Mouse (Mus musculus): ENCODE data around the gene Sorcs1. TPM values are rescaled to one million over a fixed set of nuclear protein-coding genes. Genes with fewer than 3 reads are reported as not detected.

Gene Sorcs1
- total RNA-seq, 1 experiment from 2014 or later, result 0.64 TPM

DNA sequence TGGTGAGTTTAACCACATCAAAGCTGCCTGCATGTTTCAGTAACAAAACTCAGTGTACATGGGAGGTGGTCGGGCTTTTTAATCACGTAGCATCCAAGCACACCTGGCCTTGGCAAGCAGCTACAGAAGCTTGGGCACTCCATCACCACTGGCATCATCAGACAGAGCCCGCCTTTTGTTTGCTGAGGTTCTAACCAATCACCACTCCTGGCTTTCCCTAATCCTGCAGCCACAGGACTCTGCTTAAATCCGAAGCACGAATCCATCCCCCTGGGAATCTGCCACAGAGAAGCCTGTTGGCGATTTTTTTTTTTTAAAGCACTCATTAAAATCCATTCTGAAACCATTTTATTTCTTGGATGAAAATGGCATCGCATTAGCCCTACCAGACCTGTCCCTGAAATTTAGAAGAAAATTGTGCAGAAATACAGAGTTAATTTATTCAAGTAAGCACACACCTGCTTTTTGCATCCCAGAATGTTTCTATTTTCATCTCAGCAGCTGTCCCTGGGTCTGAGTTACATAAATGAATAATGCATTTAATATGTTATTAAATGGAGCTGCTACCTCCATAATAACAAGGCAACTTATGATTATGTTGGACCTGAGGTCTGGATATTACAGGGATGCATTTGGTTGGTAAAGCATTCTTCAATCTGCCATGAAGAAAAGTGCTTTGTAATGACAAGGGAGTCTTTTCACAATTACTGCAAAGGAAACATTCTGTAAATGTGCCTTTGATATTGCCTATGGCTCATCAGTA is 463.8 kb downstream of the Sorcs1 start:
- no peak for DNase-seq

DNA sequence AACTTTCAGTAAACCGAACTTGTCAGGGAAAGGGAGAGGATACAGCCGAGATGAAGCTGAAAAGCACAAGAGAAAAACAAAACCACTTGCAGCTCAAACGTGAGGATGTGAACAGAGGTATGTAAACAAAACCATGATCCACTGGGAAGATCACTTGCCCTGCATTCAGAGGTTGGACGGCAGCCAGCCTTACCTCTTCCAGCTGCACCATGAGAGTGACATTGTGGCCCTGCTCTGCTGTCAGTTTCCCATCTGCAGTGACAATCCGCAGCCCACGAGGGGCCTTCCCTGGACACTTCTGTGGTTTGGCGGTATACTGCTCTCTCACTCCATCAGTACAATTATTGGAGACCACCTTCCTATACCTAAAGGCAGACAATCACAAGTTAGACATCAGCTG is 468.0 kb downstream of the Sorcs1 start:
- DNase-seq, result no peak

DNA sequence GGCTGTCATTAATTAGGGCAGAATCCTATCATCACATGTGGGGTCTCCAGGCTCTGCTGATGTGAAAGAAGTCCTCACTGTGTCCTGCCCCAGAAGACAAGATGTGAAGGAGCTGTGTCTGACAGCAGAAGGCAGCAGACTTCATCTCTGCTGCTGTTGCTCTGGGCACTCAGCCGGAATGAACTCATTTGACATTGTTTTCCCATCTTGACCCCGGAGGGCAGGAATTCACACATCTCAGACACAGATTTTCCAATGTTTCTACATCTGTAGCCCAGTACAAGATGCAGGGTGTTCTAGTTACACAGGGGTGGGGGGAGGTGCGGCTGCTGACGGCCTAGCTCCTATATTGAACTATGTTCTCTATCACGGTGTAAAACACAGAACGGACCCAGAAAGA is 474.1 kb downstream of the Sorcs1 start:
- DNase-seq, result no peak

DNA sequence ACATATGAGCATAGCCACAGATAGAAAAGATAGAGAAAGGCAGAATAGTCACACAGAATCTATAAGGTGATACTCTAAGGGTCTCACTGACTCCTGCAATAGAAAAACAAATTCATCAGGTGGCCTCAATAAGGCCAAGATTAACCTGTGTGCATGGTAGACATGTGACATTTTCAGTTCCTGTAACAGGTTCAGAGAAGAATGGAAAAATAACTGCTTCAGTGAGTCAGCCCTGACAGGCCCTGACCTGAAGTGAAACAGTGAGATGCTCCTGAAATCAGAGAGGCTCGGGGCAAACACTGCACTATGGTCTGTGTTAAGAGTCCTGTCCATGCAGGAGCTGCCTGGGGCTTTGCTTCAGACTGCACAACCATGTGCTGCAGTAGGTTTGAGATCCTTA is 481.9 kb downstream of the Sorcs1 start:
- no peak for DNase-seq

DNA sequence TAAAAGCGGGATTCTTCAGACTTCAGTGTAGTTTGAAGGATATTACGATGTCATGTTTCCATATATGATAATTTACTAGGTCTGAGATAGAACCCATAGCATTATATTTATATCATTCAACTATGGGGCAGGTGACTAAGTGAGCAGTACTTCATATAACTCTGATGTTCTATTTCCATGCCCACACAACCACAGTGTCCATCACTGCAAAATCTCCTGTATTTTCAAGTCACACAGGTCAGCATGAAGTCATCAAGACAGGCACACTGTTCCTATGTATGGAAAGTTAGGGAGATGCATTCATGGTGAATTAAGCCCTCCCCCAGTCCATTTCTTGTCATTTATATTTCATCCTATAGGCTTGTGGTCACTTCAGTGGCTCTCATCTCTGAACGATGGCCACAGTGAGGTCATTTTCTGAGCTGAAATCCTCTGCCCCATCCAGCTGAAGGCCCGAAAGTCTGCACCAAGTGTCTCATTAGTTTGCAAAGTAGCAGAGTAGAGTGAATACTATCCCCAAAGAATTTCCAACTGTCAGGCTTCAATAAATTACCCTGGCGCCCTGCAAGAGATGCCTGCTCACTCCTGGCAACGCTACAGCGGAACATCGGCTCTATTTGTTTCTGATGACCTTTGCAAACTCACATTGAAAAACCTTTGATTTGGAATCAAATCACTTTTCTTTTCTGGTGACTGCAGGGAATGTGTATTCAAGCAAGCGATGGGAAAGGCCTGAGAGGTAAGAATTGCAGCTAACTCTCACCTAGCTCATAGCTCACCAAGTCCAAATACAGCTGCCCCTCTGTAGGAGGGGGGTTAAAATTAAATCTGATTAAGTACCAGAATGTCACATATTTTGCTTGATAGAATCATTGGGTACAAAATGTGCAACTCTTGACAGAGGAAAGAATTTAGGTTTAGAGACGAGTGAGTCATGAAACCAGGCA is 492.4 kb downstream of the Sorcs1 start:
- DNase-seq, result no peak

DNA sequence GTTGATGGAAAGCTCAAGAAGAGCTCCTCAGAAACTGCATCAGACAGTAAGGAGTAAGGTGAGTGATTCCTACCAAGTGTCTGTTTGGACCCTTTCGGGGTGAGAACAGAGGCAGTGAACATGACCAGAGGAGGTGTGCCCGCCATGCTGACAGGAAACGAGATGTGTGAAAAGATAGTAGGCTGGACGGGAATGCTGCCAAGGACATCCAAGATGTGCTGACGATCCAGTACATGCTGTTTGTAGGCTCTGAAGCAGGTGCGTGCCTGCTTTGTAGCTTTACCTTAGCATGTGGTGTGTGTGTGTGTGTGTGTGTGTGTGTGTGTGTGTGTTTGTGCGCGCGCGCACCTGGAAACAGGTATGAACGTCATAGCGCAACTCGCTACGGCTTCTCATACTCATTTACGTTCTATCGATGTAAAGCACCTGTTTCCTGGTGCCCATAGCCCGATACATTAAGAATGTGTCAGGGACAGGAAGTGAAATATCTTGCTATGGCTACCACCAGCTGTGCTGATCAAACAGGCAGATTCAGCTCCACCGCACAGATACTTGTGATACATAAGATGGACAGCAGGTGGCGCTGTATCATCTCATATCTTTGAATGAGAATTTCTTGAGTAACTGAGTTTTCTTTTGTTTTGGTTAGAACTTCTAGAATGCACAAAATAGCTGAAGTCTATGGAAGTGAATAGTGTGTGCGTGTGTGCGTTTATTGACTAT is 493.4 kb downstream of the Sorcs1 start:
- DNase-seq, result peak; percentile 22

DNA sequence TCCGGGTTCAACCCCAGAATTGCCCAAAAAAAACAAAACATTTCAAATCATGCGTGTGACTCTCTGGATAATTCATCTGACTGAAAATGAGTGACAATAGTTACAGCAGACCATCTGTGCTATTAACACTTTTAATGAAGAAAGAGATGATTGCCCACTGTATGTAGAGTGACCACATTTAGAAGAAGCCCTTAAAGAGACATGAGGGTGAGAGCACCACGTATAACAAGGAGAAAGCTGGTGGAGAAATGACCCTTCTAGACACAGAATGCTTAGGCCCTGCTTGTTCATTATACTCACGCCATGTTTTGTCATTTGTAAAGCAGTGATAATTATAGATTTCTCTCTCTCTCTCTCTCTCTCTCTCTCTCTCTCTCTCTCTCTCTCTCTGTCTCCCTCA is 499.6 kb downstream of the Sorcs1 start:
- no peak for DNase-seq

DNA sequence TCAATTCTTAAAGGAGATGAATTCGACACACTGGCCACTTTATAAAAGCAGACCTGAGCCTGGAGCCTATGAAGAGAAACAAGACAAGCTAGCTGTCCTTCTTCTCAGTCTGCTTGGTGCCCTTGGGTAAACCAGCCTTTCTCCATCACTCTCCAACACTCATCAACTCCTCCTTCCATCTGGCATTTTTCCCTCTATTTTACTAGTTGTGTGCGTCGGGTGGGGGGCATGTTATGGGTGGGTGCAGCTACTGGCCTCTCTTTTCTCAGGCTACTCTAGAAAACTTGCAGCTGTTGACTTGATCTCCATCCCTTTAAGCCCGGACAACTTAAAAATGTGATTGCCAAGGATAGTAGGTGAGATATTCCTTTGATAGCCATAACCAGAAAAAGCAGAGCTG is 500.3 kb downstream of the Sorcs1 start:
- DNase-seq, result no peak

DNA sequence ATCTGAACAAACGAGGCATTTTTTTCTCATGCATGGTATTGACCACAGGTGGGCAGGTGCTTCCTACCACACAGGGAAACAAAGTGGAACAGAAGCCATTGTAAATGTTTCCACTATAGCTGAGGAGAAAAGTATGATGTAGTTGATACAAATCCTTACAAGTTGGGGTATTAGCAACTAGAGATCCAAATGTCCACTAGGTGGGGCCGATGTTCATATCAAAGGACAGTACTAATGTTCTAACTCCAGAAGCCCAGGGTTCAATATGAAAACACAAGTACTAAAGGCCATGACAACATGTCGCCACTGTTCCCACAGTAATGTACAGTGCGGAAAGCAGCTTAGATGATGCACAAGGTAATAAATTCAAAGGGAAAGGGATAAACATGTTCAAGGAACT is 506.6 kb downstream of the Sorcs1 start:
- no peak for DNase-seq

DNA sequence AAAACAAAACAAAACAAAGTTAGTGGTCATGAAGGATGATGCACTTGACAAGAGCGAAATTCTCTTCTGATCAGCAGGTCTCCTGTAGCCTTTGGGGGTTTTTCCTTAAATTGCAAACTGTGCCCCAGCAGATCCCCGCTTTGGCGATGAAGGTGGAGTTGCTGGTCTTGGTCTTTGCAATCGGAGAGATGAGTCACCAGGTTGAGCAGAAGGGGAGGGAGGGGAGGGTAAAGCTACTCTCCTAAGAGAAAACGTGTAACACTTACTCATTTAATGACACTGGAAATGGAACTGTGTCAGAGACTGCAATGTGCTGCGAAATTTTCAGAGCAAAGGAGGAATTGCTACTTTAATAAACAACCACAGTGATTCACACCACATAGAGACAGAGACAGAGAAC is 527.3 kb downstream of the Sorcs1 start:
- DNase-seq, result no peak

DNA sequence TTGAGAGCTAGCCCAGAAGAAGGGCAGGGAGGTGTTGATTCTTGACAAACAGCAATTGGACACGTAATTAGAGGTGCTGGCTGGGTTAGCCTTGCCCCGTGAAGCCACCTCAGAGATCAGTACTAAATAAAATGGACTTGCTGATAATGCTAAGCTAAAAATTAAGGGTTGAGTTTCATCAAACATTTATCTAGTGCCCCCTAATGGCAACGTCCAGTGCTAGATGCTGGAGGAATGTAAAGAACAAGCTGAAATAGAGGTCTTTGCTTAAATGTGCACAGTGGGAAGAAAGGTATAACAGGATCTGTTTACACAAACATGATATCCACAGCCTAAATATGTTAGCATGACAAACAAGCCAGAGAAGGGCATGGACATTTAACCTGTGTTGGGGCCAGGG is 532.5 kb downstream of the Sorcs1 start:
- no peak for DNase-seq

DNA sequence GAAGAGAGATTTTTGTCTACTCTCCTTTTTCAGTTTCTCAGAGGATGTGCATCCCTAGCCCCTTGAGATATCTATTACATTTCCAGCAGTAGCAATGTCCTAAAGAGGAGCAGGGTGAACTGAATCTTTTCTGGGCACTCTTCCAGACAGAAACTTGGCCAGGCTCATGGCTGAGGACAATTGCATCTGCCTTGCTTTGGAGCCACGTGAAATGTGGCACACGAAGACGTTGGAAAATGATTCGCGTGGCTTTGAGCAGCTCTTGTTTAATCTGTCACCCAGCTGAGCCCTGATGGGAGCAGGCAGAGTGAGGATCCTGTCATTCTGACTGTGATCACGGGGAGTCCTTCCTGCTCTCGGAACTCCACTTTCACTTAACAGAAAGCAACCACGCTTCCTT is 536.6 kb downstream of the Sorcs1 start:
- no peak for DNase-seq

DNA sequence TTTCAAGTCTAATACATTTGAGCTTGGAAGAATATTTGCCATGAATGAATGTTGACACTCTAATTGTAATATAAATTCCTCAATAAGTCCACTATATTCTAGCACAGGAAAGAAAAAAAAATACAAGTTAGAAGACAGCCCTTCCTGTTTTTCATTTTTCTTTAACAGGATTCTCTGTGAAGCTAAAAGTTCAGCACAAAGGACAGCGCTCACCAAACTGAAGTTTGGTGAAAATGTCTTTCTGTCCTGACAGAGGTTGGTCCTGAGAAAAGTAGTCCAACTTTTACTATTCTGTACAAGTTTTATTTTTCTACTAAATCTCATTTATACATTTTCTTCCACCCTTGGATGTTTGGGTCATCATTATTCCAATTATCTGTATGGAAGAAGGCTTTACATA is 543.8 kb downstream of the Sorcs1 start:
- DNase-seq, result no peak

DNA sequence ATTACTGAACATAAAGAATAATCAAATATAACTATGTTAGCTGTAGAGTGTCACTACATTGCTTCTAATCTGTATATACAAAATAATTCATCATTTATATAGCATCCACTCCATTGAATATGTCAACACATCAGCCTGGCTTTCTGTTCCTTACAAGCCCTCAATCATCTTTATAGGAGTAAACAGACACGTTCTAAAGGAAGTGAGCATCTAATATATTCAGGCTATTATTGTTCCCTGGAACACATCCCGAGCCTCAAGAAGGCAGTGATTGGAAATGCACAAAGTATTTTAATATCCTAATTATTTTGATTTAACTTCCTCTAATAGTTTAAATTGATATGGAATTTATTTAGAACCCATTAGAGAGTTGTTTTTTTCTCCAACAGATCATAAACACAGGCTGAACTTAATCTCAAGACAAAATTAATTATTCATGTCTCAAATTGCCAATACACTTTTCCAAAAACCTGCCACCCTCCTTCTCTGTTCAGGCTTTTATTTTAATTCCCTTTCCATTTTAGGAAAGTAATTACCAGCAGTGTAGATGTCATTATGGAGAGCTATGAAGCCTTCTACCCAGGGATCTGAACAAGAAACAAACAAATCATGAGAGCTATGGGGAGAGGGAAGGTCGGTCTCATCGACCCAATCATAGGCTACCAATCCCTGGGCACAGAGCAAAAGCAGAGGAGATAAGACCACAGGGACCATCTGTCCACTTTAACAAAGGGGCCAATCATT is 572.4 kb downstream of the Sorcs1 start:
- DNase-seq, result no peak

Small RNA genes within 50 kb of the gene (microRNA-seq; reads per million reads assigned to microRNA genes)
- 0 reads per million in 2 experiments for gene Gm27749

Measured in adrenal gland, postnatal 25 days (tissue).